Mouse (Mus musculus) bone marrow macrophage, adult 2 months (primary cell): ENCODE data around the gene Zfp46.

Experiments used
- CTCF ChIP-seq: IDR thresholded peaks from 2 replicates; pipeline ENCODE4 v1.5.1; 2012; ENCODE audit warnings: low read depth, mild to moderate bottlenecking, low read length, moderate library complexity
- POLR2A ChIP-seq: IDR thresholded peaks from 2 replicates; pipeline ENCODE4 v1.6.1; 2012; ENCODE audit warnings: mild to moderate bottlenecking, low read depth, low read length, borderline replicate concordance

DNA sequence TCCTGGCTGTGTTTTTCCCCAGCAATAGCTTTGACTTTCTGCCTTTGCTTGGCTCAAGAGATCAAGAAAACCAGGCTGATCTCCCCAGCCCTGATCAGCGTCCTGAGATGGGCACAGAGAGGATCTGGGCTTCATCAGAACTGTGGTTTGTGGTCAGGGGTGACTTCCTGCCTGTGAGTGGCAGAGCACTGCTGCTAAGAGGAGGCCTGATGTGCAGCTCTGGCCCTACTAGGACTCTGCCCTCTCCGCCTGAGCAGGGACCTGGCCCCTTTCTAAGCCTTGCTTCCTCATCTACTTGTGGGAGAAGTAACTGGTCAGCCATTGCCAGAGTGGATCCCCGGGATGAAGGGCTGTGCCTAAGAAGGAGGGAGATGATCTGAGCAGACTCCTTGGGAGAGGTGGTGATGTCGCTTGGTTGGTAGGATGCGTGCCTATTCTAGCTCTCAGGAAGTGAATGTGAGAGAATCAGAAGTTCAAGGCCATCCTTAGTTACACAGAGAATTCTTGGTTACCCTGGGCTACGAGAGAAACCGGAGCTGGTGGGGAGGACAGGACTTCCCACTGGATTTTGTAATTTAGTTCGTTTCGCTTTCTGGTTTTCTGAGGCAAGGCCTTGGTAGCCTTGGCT, 17.7 kb upstream of the Zfp46 start:
- TF ChIP-seq CTCF (no peak), POLR2A (no peak)
